Mouse (Mus musculus) liver, embryonic 14.5 days (tissue): ENCODE results near the gene Lipm.

Experiments
- CTCF ChIP-seq: IDR thresholded peaks from 2 replicates; pipeline ENCODE4 v1.5.1; 2016; ENCODE audit warnings: antibody characterized with exemption, low read depth, control low read depth
- EP300 ChIP-seq: IDR thresholded peaks from 2 replicates; pipeline ENCODE4 v1.6.1; 2016; ENCODE audit warnings: antibody characterized with exemption, low read depth

GRCm38 (mm10) chr19:34063547-34063946, 37.2 kb upstream of the Lipm start:
- TF ChIP-seq CTCF (no peak), EP300 (no peak)
